Mouse (Mus musculus): Measurements from ENCODE around the gene Alg12.
"Not testable (repeated sequence)": the region's sequence is repeated elsewhere in the genome, so short reads cannot be mapped to it uniquely, and the experiment has no call there.

The Alg12 gene

GRCm38 (mm10) chr15:88792140-88792850 lies 26.8 kb downstream of the Alg12 start:
- DNase-seq (ENCODE audit: low spot score in 2 of 2) = no peak

DNA sequence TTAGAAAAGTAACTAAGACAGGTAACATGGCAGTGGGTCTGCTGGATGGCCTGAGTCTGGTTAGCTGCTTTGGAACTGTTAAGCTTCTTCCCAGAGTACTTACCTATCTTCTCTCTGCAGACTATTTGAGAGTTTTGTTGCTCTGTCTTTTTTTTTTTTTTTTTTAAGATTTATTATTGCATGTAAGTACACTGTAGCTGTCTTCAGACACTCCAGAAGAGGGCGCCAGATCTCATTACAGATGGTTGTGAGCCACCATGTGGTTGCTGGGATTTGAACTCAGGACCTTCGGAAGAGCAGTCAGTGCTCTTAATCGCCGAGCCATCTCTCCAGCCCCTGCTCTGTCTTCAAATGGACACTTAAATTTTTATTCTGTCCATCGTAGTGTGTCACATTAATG lies 44.5 kb downstream of the Alg12 start:
- not testable (repeated sequence) for DNase-seq (ENCODE audit: low spot score in 2 of 2)

GRCm38 (mm10) chr15:88768537-88768936 lies 50.6 kb downstream of the Alg12 start:
- no peak for DNase-seq (ENCODE audit: low spot score in 2 of 2)

- not testable (repeated sequence) for DNase-seq (ENCODE audit: low spot score in 2 of 2)
Measured at GRCm38 (mm10) chr15:88766139-88766538, 53.0 kb downstream of the Alg12 start.

GRCm38 (mm10) chr15:88761551-88761950 lies 57.6 kb downstream of the Alg12 start:
- DNase-seq (ENCODE audit: low spot score in 2 of 2) = no peak

- DNase-seq (ENCODE audit: low spot score in 2 of 2) = no peak
Measured at GRCm38 (mm10) chr15:88758061-88758460, 61.1 kb downstream of the Alg12 start.

- DNase-seq (ENCODE audit: low spot score in 2 of 2) = no peak
Measured at GRCm38 (mm10) chr15:88755761-88756160, 63.4 kb downstream of the Alg12 start.
